Comparison of ENCODE assay signal across 15 mouse cellular contexts in genomic region chr11:31540816-31541215, GRCm38 (mm10).
"Had no signal": no experiment of that assay in that cellular context is flagged by ENCODE, and none has a peak within 500 bp of the region (broad histone marks: within the 10 kb centered on the region; RNA-seq: fewer than 3 reads in every experiment).

No protein-coding gene starts in this region.

- DNase-seq: kidney, adult 9 months; kidney, postnatal 10 days; left cerebral cortex, postnatal 4 days; liver, embryonic 13.5 days; lung, adult 18-20 months; lung, postnatal 36 days; retina, postnatal 1 day; right cerebral cortex, postnatal 4 days; spleen, adult 18-20 months; thymus, adult 18-20 months; thymus, postnatal 25 days had no signal

- H3K4me1 ChIP-seq: limb, embryonic 15.5 days; liver, embryonic 13.5 days; midbrain, embryonic 13.5 days; neural tube, embryonic 12.5 days had no signal

- H3K4me2 ChIP-seq: limb, embryonic 15.5 days; liver, embryonic 13.5 days; midbrain, embryonic 13.5 days; neural tube, embryonic 12.5 days had no signal

- H3K36me3 ChIP-seq: limb, embryonic 15.5 days; liver, embryonic 13.5 days; midbrain, embryonic 13.5 days; neural tube, embryonic 12.5 days had no signal

- ATAC-seq: lung, postnatal 0 days; midbrain, embryonic 13.5 days had no signal

- H3K4me3 ChIP-seq: limb, embryonic 15.5 days; liver, embryonic 13.5 days; midbrain, embryonic 13.5 days; neural tube, embryonic 12.5 days had no signal

- H3K9me3 ChIP-seq: limb, embryonic 15.5 days; liver, embryonic 13.5 days; midbrain, embryonic 13.5 days; neural tube, embryonic 12.5 days had no signal

- H3K9ac ChIP-seq: limb, embryonic 15.5 days; liver, embryonic 13.5 days; midbrain, embryonic 13.5 days; neural tube, embryonic 12.5 days had no signal

- H3K27ac ChIP-seq: limb, embryonic 15.5 days; liver, embryonic 13.5 days; midbrain, embryonic 13.5 days; neural tube, embryonic 12.5 days had no signal

- H3K27me3 ChIP-seq: limb, embryonic 15.5 days; liver, embryonic 13.5 days; midbrain, embryonic 13.5 days; neural tube, embryonic 12.5 days had no signal
